Mouse (Mus musculus) heart, adult 2 months (tissue): ENCODE measurements at regions not wholly inside any gene's neighbourhood (a gene's known extent, or its start where the extent isn't known, plus 50 kb on each side); places are given as distances from the start of the nearest gene placed in this dataset.

Experiments
- DNase-seq, 2 experiments: peaks; one replicate each; pipeline ENCODE4 v3.0.0; 2021
- H3K27ac ChIP-seq: fragments of 200-600 bp; 2 replicates; pipeline ENCODE4 v1.8.1; 2022
- H3K27me3 ChIP-seq: fragments of 200-500 bp; 2 replicates; pipeline ENCODE4 v1.6.1; 2012; ENCODE audit warnings: mild to moderate bottlenecking, low read length, inconsistent platforms, mixed read lengths; ENCODE audit not compliant: control insufficient read depth, insufficient read depth
- H3K36me3 ChIP-seq: fragments of 200-500 bp; 2 replicates; pipeline ENCODE4 v1.6.1; 2012; ENCODE audit warnings: low read length, inconsistent platforms; ENCODE audit not compliant: control insufficient read depth, insufficient read depth
- H3K4me1 ChIP-seq: fragments of 200-500 bp; 2 replicates; pipeline ENCODE4 v1.6.1; 2011; ENCODE audit warnings: low read length; ENCODE audit not compliant: control insufficient read depth, insufficient read depth
- H3K4me3 ChIP-seq: fragments of 200-600 bp; 2 replicates; pipeline ENCODE4 v1.8.1; 2022
- H3K79me2 ChIP-seq: fragments of 200-500 bp; replicated peaks from 2 replicates; pipeline ENCODE4 v1.6.1; 2012; ENCODE audit warnings: mild to moderate bottlenecking, inconsistent platforms, low read length, moderate library complexity, mixed read lengths; ENCODE audit not compliant: control insufficient read depth, insufficient read depth
- H3K9ac ChIP-seq: fragments of 200-500 bp; 2 replicates; pipeline ENCODE4 v1.6.1; 2012; ENCODE audit warnings: low read depth, mild to moderate bottlenecking, control low read depth, inconsistent platforms, low read length, mixed read lengths
- CTCF ChIP-seq: fragments of 200-600 bp; IDR thresholded peaks from 2 replicates; pipeline ENCODE4 v1.8.1; 2022; ENCODE audit warnings: antibody characterized with exemption, mild to moderate bottlenecking, moderate library complexity
- EP300 ChIP-seq: fragments of 200-500 bp; IDR thresholded peaks from 2 replicates; pipeline ENCODE4 v1.6.1; 2011; ENCODE audit warnings: low read depth, low read length, control low read depth; ENCODE audit not compliant: insufficient read depth
- POLR2A ChIP-seq: fragments of 200-500 bp; IDR thresholded peaks from 2 replicates; pipeline ENCODE4 v1.6.1; 2011; ENCODE audit warnings: mild to moderate bottlenecking, low read depth, low read length, control low read depth; ENCODE audit not compliant: insufficient read depth
- WGBS: fragments of 180-500 bp; shearing (Covaris S2); methylation state at CpG from one replicate; pipeline ENCODE4 v1.1.7; 2018; 5-methylcytosine and 5-hydroxymethylcytosine counted together
- intact Hi-C: fragments of 180-260 bp; cut with DNase I; formaldehyde crosslinking; loops from one replicate; pipeline ENCODE4 v1.15.1; 2025

- Histone ChIP-seq H3K27ac (no peak overlapping the region), H3K36me3 (no peaks in the 10 kb centered on the region), H3K9ac (no peak overlapping the region), H3K4me1 (no peaks in the 10 kb centered on the region), H3K4me3 (no peak overlapping the region), H3K79me2 (no peaks in the 10 kb centered on the region), H3K27me3 (no peaks in the 10 kb centered on the region)
- no peak for DNase-seq
- TF ChIP-seq CTCF (no peak), EP300 (no peak), POLR2A (no peak)
- 52% methylated on average over 3 of the region's 3 CpGs for WGBS
- intact Hi-C loops, result no loop called here
These were observed 274.7 kb upstream of the Ddx18 start for GRCm38 (mm10) chr1:121842381-121843075.

GRCm38 (mm10) chr1:121833559-121833958, 265.8 kb upstream of the Ddx18 start:
- Histone ChIP-seq H3K79me2 (no peaks in the 10 kb centered on the region), H3K27me3 (no peaks in the 10 kb centered on the region), H3K36me3 (no peaks in the 10 kb centered on the region), H3K4me3 (no peak overlapping the region), H3K9ac (no peak overlapping the region), H3K27ac (no peak overlapping the region), H3K4me1 (no peaks in the 10 kb centered on the region)
- TF ChIP-seq POLR2A, result no peak
- TF ChIP-seq EP300, result no peak
- TF ChIP-seq CTCF, result no peak
- intact Hi-C loops, result no loop called here
- 21% methylated on average over 2 of the region's 2 CpGs for WGBS
- no peak for DNase-seq

- TF ChIP-seq EP300 (no peak), CTCF (no peak), POLR2A (no peak)
- Histone ChIP-seq H3K4me1 (no peaks in the 10 kb centered on the region), H3K36me3 (no peaks in the 10 kb centered on the region), H3K4me3 (no peak overlapping the region), H3K79me2 (no peaks in the 10 kb centered on the region), H3K27ac (no peak overlapping the region), H3K27me3 (no peaks in the 10 kb centered on the region), H3K9ac (no peak overlapping the region)
- intact Hi-C loops, result no loop called here
- WGBS, result 39% methylated on average over 2 of the region's 2 CpGs
- no peak for DNase-seq
These were observed 262.5 kb upstream of the Ddx18 start for GRCm38 (mm10) chr1:121830242-121830641.

GRCm38 (mm10) chr1:121822950-121823349, 255.2 kb upstream of the Ddx18 start:
- Histone ChIP-seq H3K36me3 (no peaks in the 10 kb centered on the region), H3K4me3 (no peak overlapping the region), H3K27ac (no peak overlapping the region), H3K4me1 (no peaks in the 10 kb centered on the region), H3K79me2 (no peaks in the 10 kb centered on the region), H3K27me3 (no peaks in the 10 kb centered on the region), H3K9ac (no peak overlapping the region)
- DNase-seq, result no peak
- intact Hi-C loops, result no loop called here
- TF ChIP-seq EP300, result no peak
- no peak for TF ChIP-seq CTCF
- TF ChIP-seq POLR2A, result no peak
- WGBS, result 69% methylated on average over 4 of the region's 4 CpGs

GRCm38 (mm10) chr1:121803338-121803737, 235.5 kb upstream of the Ddx18 start:
- Histone ChIP-seq H3K4me1 (no peaks in the 10 kb centered on the region), H3K4me3 (no peak overlapping the region), H3K27me3 (no peaks in the 10 kb centered on the region), H3K27ac (no peak overlapping the region), H3K36me3 (no peaks in the 10 kb centered on the region), H3K79me2 (no peaks in the 10 kb centered on the region; the same call in 1 of the 2 replicates), H3K9ac (no peak overlapping the region)
- TF ChIP-seq CTCF (no peak), POLR2A (no peak), EP300 (no peak)
- intact Hi-C loops, result no loop called here
- WGBS, result 53% methylated on average over 2 of the region's 2 CpGs
- no peak for DNase-seq

GRCm38 (mm10) chr1:121802476-121802875, 234.7 kb upstream of the Ddx18 start:
- no peaks in the 10 kb centered on the region for H3K27me3 ChIP-seq
- intact Hi-C loops, result no loop called here

More at GRCm38 (mm10) chr1:121802476-121802875, 234.7 kb upstream of the Ddx18 start:
- 83% methylated on average over 4 of the region's 4 CpGs for WGBS
- no peaks in the 10 kb centered on the region for H3K4me1 ChIP-seq
- H3K27ac ChIP-seq, result no peak overlapping the region
- no peaks in the 10 kb centered on the region; the same call in 1 of the 2 replicates for H3K79me2 ChIP-seq
- DNase-seq, result no peak
- H3K9ac ChIP-seq, result no peak overlapping the region
- no peak overlapping the region for H3K4me3 ChIP-seq
- TF ChIP-seq CTCF, result no peak
- TF ChIP-seq EP300, result no peak
- no peak for TF ChIP-seq POLR2A
- no peaks in the 10 kb centered on the region for H3K36me3 ChIP-seq
